Mouse (Mus musculus) embryonic fibroblast, embryonic 13.5 days (primary cell): ENCODE results near the gene Gm49384. TPM values are rescaled to one million over a fixed set of nuclear protein-coding genes. Genes with fewer than 3 reads are reported as not detected.
A peak's percentile ranks its signal among the peaks of the same experiment; 100 is the strongest.

Experiments used
- H3K27ac ChIP-seq: 2 replicates; pipeline ENCODE4 v1.5.1; 2012; ENCODE audit warnings: low read length, control low read depth, inconsistent platforms; ENCODE audit not compliant: insufficient read depth
- H3K4me1 ChIP-seq: 2 replicates; pipeline ENCODE4 v1.6.1; 2011; ENCODE audit warnings: low read length; ENCODE audit not compliant: control insufficient read depth, insufficient read depth
- H3K4me3 ChIP-seq: 2 replicates; pipeline ENCODE4 v1.5.1; 2011; ENCODE audit warnings: mild to moderate bottlenecking, control low read depth, low read length; ENCODE audit not compliant: insufficient read depth
- CTCF ChIP-seq: IDR thresholded peaks from 2 replicates; pipeline ENCODE4 v1.5.1; 2011; ENCODE audit warnings: mild to moderate bottlenecking, control low read depth, low read length, moderate library complexity, borderline replicate concordance; ENCODE audit not compliant: insufficient read depth
- POLR2A ChIP-seq: IDR thresholded peaks from 2 replicates; pipeline ENCODE4 v1.6.1; 2011; ENCODE audit warnings: low read depth, mild to moderate bottlenecking, control low read depth, low read length, moderate library complexity
- polyA plus RNA-seq: library from polyadenylated mRNA; stranded (reverse); fragments of >200 nt; gene quantifications from 2 replicates; pipeline ENCODE4 v1.2.4, GENCODE M21; 2011; ENCODE audit warnings: low read depth; ENCODE audit not compliant: missing spikeins, insufficient read length

The Gm49384 gene
- polyA plus RNA-seq, 1 experiment: 12.2 TPM

GRCm38 (mm10) chr12:69207926-69208325 lies 3.9 kb upstream of the Gm49384 start:
- Histone ChIP-seq H3K27ac (no peak overlapping the region), H3K4me3 (no peak overlapping the region), H3K4me1 (no peaks in the 10 kb centered on the region)
- TF ChIP-seq CTCF (no peak), POLR2A (no peak)

GRCm38 (mm10) chr12:69207396-69207795 lies 3.3 kb upstream of the Gm49384 start:
- no peak overlapping the region for H3K4me3 ChIP-seq
- no peaks in the 10 kb centered on the region for H3K4me1 ChIP-seq
- no peak for TF ChIP-seq POLR2A
- TF ChIP-seq CTCF: no peak
- H3K27ac ChIP-seq: no peak overlapping the region

- TF ChIP-seq CTCF: no peak
- no peak for TF ChIP-seq POLR2A
- H3K4me1 ChIP-seq: peaks cover 5% of the 10 kb centered on the region
- 0 out of 2 replicates have a peak overlapping the region, but pooled peaks have one; percentile 9 for H3K4me3 ChIP-seq
- no peak overlapping the region for H3K27ac ChIP-seq
These were observed 5.1 kb downstream of the Gm49384 start for GRCm38 (mm10) chr12:69198985-69199384.

GRCm38 (mm10) chr12:69198164-69198535 lies 5.9 kb downstream of the Gm49384 start, which contains the start of gene Dnaaf2:
TSS of gene Dnaaf2 (minus strand) at chr12:69198429.
- Histone ChIP-seq H3K4me3 (peak within 1 kb of the TSS; percentile 59), H3K4me1 (peaks cover 5% of the 10 kb centered on the region), H3K27ac (peak within 1 kb of the TSS; percentile 77)
- TF ChIP-seq POLR2A: no peak; the same call in 1 of the 2 replicates

GRCm38 (mm10) chr12:69197378-69198163 lies 6.5 kb downstream of the Gm49384 start:
- peak overlapping the region; percentile 77 for H3K27ac ChIP-seq
- peaks cover 5% of the 10 kb centered on the region for H3K4me1 ChIP-seq
- H3K4me3 ChIP-seq: peak overlapping the region; percentile 59
- TF ChIP-seq POLR2A: no peak
- TF ChIP-seq CTCF: no peak

GRCm38 (mm10) chr12:69196444-69197377 lies 7.4 kb downstream of the Gm49384 start, which contains the start of gene Gm49383:
TSS of gene Gm49383 (minus strand) at chr12:69197104.
- Histone ChIP-seq H3K4me3 (peak within 1 kb of the TSS; percentile 59), H3K4me1 (peaks cover 5% of the 10 kb centered on the region), H3K27ac (peak within 1 kb of the TSS; percentile 77)
- TF ChIP-seq POLR2A (peak; percentile 94), CTCF (no peak)

- TF ChIP-seq CTCF: no peak
- no peak overlapping the region for H3K27ac ChIP-seq
- H3K4me3 ChIP-seq: no peak overlapping the region
- no peaks in the 10 kb centered on the region for H3K4me1 ChIP-seq
These were observed 11.4 kb downstream of the Gm49384 start for GRCm38 (mm10) chr12:69192637-69193036.

GRCm38 (mm10) chr12:69191396-69191795 lies 12.7 kb downstream of the Gm49384 start:
- Histone ChIP-seq H3K4me1 (peaks cover 3% of the 10 kb centered on the region; the same call in 1 of the 2 replicates), H3K4me3 (no peak overlapping the region), H3K27ac (no peak overlapping the region)
- no peak for TF ChIP-seq CTCF
- TF ChIP-seq POLR2A: no peak

- Histone ChIP-seq H3K4me3 (no peak overlapping the region), H3K27ac (no peak overlapping the region), H3K4me1 (peaks cover 3% of the 10 kb centered on the region; the same call in 1 of the 2 replicates)
- no peak for TF ChIP-seq POLR2A
- TF ChIP-seq CTCF: no peak
These were observed 13.5 kb downstream of the Gm49384 start for GRCm38 (mm10) chr12:69190522-69190921.
